Mouse (Mus musculus) embryonic facial prominence, embryonic 13.5 days (tissue): ENCODE data around the gene Lgr6. TPM values are rescaled to one million over a fixed set of nuclear protein-coding genes. Genes with fewer than 3 reads are reported as not detected.

Source experiments
- ATAC-seq: fragments of 200-750 bp; cut with Nextera tagmentation; 2 replicates; pipeline ENCODE4 v1.8.0; 2017; ENCODE audit warnings: low read depth; ENCODE audit not compliant: insufficient number of reproducible peaks, insufficient read depth, low FRiP score, low TSS enrichment
- H3K27ac ChIP-seq: fragments of 300-500 bp; sonication (generic); 2 replicates; pipeline ENCODE4 v1.5.1; 2015; ENCODE audit warnings: moderate library complexity, mild to moderate bottlenecking, inconsistent platforms
- H3K27me3 ChIP-seq: fragments of 300-500 bp; sonication (generic); 2 replicates; pipeline ENCODE4 v1.6.1; 2015; ENCODE audit warnings: mild to moderate bottlenecking, inconsistent platforms
- H3K36me3 ChIP-seq: fragments of 300-500 bp; sonication (generic); 2 replicates; pipeline ENCODE4 v1.6.1; 2015; ENCODE audit warnings: mild to moderate bottlenecking, inconsistent platforms
- H3K4me1 ChIP-seq: fragments of 300-500 bp; sonication (generic); 2 replicates; pipeline ENCODE4 v1.6.1; 2015; ENCODE audit warnings: inconsistent platforms
- H3K4me2 ChIP-seq: fragments of 300-500 bp; sonication (generic); 2 replicates; pipeline ENCODE4 v1.6.1; 2015; ENCODE audit warnings: moderate library complexity, mild to moderate bottlenecking, inconsistent platforms
- H3K4me3 ChIP-seq: fragments of 300-500 bp; sonication (generic); 2 replicates; pipeline ENCODE4 v1.5.1; 2015; ENCODE audit warnings: mild to moderate bottlenecking, inconsistent platforms
- H3K9ac ChIP-seq: fragments of 300-500 bp; sonication (generic); 2 replicates; pipeline ENCODE4 v1.6.1; 2015; ENCODE audit warnings: mild to moderate bottlenecking, inconsistent platforms
- H3K9me3 ChIP-seq: fragments of 300-500 bp; sonication (generic); 2 replicates; pipeline ENCODE4 v1.6.1; 2016; ENCODE audit warnings: inconsistent platforms
- WGBS: fragments of 180-500 bp; shearing (Covaris S2); methylation state at CpG from one replicate; pipeline ENCODE4 v1.1.7; 2015; ENCODE audit warnings: mixed read lengths; 5-methylcytosine and 5-hydroxymethylcytosine counted together
- polyA plus RNA-seq: library from polyadenylated mRNA; unstranded; fragments of >200 nt; fragmentation: Nextera tagmentation; extraction: Ambion mirVana; gene quantifications from 2 replicates; pipeline ENCODE4 v1.2.1, GENCODE M21; 2015

Gene Lgr6
- polyA plus RNA-seq, 1 experiment from 2014 or later = 11.5 TPM

DNA sequence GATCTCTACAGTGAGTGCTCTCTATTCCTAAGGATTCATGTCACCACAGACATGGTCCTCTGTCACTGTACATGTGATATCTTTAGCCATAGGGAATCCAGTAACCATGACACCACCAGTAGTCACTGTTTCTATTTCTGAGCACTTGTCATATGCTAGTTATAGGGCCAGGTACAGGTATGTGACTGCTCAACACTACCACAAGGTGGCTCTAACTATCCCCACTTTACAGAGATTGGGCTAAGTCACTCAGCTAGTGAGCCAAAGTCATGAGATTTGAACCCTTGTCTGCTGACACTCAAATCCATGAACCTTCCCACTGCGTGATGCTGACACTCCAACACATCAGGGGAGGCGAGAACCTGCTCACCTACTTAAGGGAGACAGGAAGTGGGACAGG, 75.0 kb downstream of the Lgr6 start:
- Histone ChIP-seq H3K9me3 (0 out of 2 replicates have a peak, but pooled peaks cover 9% of the 10 kb centered on the region), H3K27me3 (no peaks in the 10 kb centered on the region), H3K4me3 (no peak overlapping the region), H3K4me1 (peaks cover 7% of the 10 kb centered on the region; the same call in 1 of the 2 replicates), H3K4me2 (no peak overlapping the region), H3K27ac (no peak overlapping the region), H3K36me3 (peaks cover 4% of the 10 kb centered on the region; the same call in 1 of the 2 replicates), H3K9ac (no peak overlapping the region)
- ATAC-seq = no peak
- WGBS = 78% methylated on average over 2 of the region's 2 CpGs

DNA sequence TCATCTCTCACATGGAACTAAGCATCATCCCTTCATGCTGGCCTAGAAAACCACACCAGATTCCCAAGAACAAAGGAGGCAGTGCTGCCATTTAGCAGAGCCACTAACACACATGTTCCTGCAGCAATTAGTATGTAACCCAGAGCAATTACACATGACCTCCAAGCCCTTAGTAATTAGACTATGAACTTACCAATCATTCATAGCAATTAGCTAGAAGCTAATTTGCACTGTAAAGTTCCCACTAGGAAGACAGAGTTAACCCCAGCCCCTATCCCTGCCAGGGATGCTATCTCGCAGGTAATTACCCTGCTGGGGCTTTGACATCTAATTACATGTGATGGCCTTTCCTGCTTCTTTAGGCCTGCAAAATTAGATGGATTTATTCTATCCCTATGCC, 78.8 kb downstream of the Lgr6 start:
- Histone ChIP-seq H3K36me3 (peaks cover 4% of the 10 kb centered on the region; the same call in 1 of the 2 replicates), H3K4me2 (no peak overlapping the region), H3K27ac (no peak overlapping the region), H3K4me3 (no peak overlapping the region), H3K9ac (no peak overlapping the region), H3K4me1 (peaks cover 18% of the 10 kb centered on the region), H3K9me3 (0 out of 2 replicates have a peak, but pooled peaks cover 9% of the 10 kb centered on the region), H3K27me3 (no peaks in the 10 kb centered on the region)
- WGBS = 42% methylated on average over 1 of the region's 1 CpGs
- ATAC-seq = no peak

GRCm38 (mm10) chr1:135023583-135023982, 81.5 kb downstream of the Lgr6 start:
- Histone ChIP-seq H3K4me1 (peaks cover 45% of the 10 kb centered on the region), H3K4me3 (no peak overlapping the region), H3K27ac (no peak overlapping the region), H3K36me3 (peaks cover 4% of the 10 kb centered on the region; the same call in 1 of the 2 replicates), H3K9ac (no peak overlapping the region), H3K27me3 (no peaks in the 10 kb centered on the region), H3K9me3 (0 out of 2 replicates have a peak, but pooled peaks cover 9% of the 10 kb centered on the region), H3K4me2 (no peak overlapping the region)
- 94% methylated on average over 1 of the region's 1 CpGs for WGBS
- no peak for ATAC-seq

DNA sequence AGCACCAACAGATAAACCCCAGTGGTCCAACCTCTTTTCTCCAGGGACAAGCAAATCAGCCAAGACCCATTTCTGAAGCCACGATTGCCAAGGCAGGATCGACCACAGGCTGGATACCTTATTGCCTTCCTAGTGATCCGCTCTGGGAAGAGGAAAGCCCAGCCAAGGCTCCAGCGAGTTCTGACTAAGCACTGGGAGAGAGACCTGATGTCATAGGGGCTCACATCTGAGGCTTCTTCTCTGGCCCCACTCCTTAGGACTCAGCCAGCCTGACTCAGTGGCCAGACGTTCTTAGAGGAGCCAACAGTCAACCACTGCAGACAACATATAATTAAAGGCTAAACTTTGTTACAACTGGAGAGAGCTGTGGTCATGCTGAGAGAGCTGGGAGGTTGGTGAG, 83.1 kb downstream of the Lgr6 start:
- no peak for ATAC-seq
- Histone ChIP-seq H3K4me3 (no peak overlapping the region), H3K27ac (peak overlapping the region; percentile 39; the same call in 1 of the 2 replicates), H3K36me3 (0 out of 2 replicates have a peak, but pooled peaks cover 2% of the 10 kb centered on the region), H3K9ac (no peak overlapping the region), H3K27me3 (no peaks in the 10 kb centered on the region), H3K9me3 (no peaks in the 10 kb centered on the region), H3K4me2 (no peak overlapping the region), H3K4me1 (peaks cover 52% of the 10 kb centered on the region)
- 69% methylated on average over 5 of the region's 5 CpGs for WGBS

DNA sequence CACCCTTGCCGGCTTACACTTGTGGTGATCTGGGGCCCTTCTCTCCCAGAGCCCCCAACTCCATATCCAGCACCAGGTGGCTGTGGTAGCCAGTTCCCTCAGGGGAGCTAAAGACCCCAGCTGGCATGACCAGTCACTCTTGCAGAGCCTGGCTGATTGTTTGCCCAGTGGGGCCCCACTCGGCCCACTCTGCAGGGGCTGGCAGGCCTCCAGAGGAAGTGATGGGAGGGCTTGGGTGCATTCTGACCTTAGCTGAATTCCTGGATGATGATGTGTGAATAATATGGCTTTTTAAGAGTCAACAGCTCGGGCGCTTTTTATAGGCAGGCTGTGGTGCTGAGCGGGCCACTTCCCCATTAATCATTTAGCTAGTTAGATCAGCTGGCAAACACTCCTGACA, 84.1 kb downstream of the Lgr6 start:
- ATAC-seq = no peak
- Histone ChIP-seq H3K36me3 (no peaks in the 10 kb centered on the region), H3K4me2 (no peak overlapping the region), H3K9me3 (no peaks in the 10 kb centered on the region), H3K27me3 (no peaks in the 10 kb centered on the region), H3K27ac (peak overlapping the region; percentile 39; the same call in 1 of the 2 replicates), H3K9ac (no peak overlapping the region), H3K4me3 (no peak overlapping the region), H3K4me1 (peaks cover 52% of the 10 kb centered on the region)
- WGBS = 47% methylated on average over 5 of the region's 5 CpGs

DNA sequence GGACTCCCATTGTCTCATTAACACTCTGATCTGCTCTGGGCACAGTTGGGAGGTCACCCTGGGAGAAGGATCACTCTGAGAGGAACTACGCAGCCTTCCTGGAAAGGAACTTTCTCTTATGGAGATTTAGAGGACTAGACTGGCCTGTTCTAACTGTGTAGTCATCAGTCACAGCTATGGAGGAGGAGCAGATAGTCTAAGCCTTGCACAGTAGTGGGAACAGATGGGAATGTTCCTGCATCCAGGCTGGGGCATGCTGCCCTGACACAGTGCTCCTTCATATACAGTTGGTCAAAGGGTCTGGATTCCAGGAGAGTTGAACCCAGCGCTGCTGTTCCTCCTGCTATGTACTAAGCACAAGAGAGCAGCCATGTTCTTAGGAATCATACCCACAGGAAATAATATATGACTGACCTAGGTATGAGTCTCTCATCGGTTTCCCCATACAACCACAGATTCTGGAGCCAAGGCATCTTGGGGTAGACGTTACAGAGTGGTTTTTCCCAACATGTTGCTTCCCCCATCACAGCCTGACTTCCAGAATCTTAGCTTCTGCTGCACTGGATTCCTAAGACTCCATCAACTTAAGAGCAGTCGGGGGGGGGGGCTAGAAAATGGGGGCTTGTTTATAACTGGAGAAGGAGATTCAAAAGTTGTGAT, 84.7 kb downstream of the Lgr6 start:
- 70% methylated on average over 5 of the region's 5 CpGs for WGBS

DNA sequence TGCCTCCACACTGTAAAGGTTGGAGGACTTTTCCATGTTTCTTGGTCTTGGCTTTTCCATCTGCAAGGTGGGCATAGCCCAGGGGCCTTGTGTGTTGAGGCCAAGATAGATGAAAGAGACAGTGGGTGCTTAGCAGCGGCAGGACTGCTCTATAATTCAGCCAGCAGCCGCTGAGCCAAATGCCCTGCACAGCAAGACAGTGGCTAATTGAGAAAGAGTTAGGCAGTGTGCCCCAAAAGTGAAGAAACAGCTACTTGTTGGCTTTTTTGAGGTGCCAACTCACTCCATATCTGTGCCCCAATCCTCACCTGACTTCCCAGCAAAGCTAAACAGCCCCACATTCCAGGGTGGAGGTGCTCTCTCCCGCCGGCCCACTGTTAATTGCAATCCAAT, 85.3 kb downstream of the Lgr6 start:
- H3K27me3 ChIP-seq = no peaks in the 10 kb centered on the region
- H3K9ac ChIP-seq = no peak overlapping the region
- peaks cover 56% of the 10 kb centered on the region for H3K4me1 ChIP-seq
- ATAC-seq = no peak
- no peak overlapping the region for H3K4me3 ChIP-seq
- WGBS = 75% methylated on average over 4 of the region's 4 CpGs
- no peaks in the 10 kb centered on the region for H3K9me3 ChIP-seq
- peak overlapping the region; percentile 38; the same call in 1 of the 2 replicates for H3K4me2 ChIP-seq
- no peaks in the 10 kb centered on the region for H3K36me3 ChIP-seq
- H3K27ac ChIP-seq = 0 out of 2 replicates have a peak overlapping the region, but pooled peaks have one; percentile 11

More for the DNA sequence above, 84.7 kb downstream of the Lgr6 start:
- 0 out of 2 replicates have a peak, but pooled peaks have one; percentile 4 for ATAC-seq
- H3K4me2 ChIP-seq = no peak overlapping the region
- H3K27me3 ChIP-seq = no peaks in the 10 kb centered on the region
- H3K9ac ChIP-seq = no peak overlapping the region
- H3K4me1 ChIP-seq = peaks cover 52% of the 10 kb centered on the region
- no peak overlapping the region for H3K4me3 ChIP-seq
- no peak overlapping the region for H3K27ac ChIP-seq
- H3K36me3 ChIP-seq = no peaks in the 10 kb centered on the region
- H3K9me3 ChIP-seq = no peaks in the 10 kb centered on the region

- Histone ChIP-seq H3K4me1 (peaks cover 53% of the 10 kb centered on the region), H3K4me2 (peak overlapping the region; percentile 38), H3K9me3 (no peaks in the 10 kb centered on the region), H3K27me3 (no peaks in the 10 kb centered on the region), H3K9ac (no peak overlapping the region), H3K4me3 (no peak overlapping the region), H3K36me3 (no peaks in the 10 kb centered on the region), H3K27ac (0 out of 2 replicates have a peak overlapping the region, but pooled peaks have one; percentile 11)
- ATAC-seq = peak; percentile 54; the same call in 1 of the 2 replicates
- 12% methylated on average over 13 of the region's 13 CpGs for WGBS
Observed at GRCm38 (mm10) chr1:135019087-135019774, 85.8 kb downstream of the Lgr6 start.

DNA sequence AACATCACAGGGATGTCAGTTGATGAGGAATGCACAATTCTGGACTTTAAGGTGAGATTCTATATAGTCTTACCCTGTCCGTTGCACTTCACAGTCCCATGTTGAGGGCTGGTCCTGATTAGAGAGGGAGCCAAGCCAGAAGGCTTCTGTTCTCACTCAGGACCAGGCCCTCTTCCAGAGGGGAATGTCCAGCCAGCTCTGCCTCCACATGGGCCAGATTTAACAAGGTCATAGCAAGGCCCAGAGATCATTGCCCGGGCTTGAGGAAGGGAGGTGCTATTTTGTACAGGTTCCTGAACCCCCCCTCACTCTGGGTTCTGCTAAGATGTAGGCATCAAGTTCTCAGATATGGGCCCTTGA, 87.4 kb downstream of the Lgr6 start:
- Histone ChIP-seq H3K36me3 (no peaks in the 10 kb centered on the region), H3K4me1 (peaks cover 48% of the 10 kb centered on the region), H3K4me3 (no peak overlapping the region), H3K27ac (no peak overlapping the region), H3K9me3 (no peaks in the 10 kb centered on the region), H3K4me2 (no peak overlapping the region), H3K27me3 (no peaks in the 10 kb centered on the region), H3K9ac (no peak overlapping the region)
- WGBS = 39% methylated on average over 2 of the region's 2 CpGs
- no peak for ATAC-seq

- Histone ChIP-seq H3K36me3 (no peaks in the 10 kb centered on the region), H3K4me3 (no peak overlapping the region), H3K27ac (no peak overlapping the region), H3K4me1 (peaks cover 46% of the 10 kb centered on the region), H3K27me3 (no peaks in the 10 kb centered on the region), H3K9me3 (no peaks in the 10 kb centered on the region), H3K4me2 (no peak overlapping the region), H3K9ac (no peak overlapping the region)
- 77% methylated on average over 10 of the region's 10 CpGs for WGBS
- no peak for ATAC-seq
Observed at GRCm38 (mm10) chr1:135016907-135017655, 88.0 kb downstream of the Lgr6 start.

DNA sequence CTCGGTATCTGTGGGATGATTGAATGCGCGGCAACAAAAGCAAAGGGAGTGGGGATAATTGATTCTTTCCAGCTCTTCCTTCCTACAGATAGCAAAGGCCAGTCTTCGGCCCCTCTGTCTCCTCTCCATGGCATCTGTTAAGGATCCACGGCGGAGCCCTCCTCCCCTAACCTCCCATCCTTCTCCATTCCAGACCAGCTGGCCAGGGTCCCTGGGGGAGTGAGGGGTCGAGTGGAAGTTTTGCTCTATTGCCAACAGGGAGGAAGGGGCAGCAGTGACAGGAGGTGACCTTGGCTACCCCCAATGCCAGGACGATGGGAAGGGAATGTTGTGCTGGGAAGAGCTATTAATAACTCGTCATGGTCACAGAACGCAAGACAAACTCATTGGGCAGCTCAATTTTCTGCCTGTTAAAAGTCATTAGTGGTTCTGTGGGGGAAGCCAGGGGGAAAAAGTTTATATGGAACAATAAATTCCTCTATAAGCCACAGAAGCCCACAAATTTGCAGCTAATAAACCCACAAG, 90.1 kb downstream of the Lgr6 start:
- no peaks in the 10 kb centered on the region for H3K36me3 ChIP-seq
- no peak overlapping the region for H3K4me3 ChIP-seq
- 31% methylated on average over 10 of the region's 10 CpGs for WGBS
- H3K9ac ChIP-seq = no peak overlapping the region
- peaks cover 25% of the 10 kb centered on the region for H3K4me1 ChIP-seq
- H3K4me2 ChIP-seq = no peak overlapping the region
- H3K27ac ChIP-seq = no peak overlapping the region
- H3K27me3 ChIP-seq = no peaks in the 10 kb centered on the region
- H3K9me3 ChIP-seq = no peaks in the 10 kb centered on the region
- no peak for ATAC-seq
